Mouse (Mus musculus) bone marrow, adult 2 months (tissue): Measurements from ENCODE around the gene Pcsk6.
A peak's percentile ranks its signal among the peaks of the same experiment; 100 is the strongest.
"Not testable (repeated sequence)": the region's sequence is repeated elsewhere in the genome, so short reads cannot be mapped to it uniquely, and the experiment has no call there.

Source experiments
- CTCF ChIP-seq: fragments of 200-500 bp; IDR thresholded peaks from 2 replicates; pipeline ENCODE4 v1.5.1; 2011; ENCODE audit warnings: low read length, control low read depth; ENCODE audit not compliant: control insufficient read depth, insufficient read depth
- POLR2A ChIP-seq: fragments of 200-500 bp; IDR thresholded peaks from 2 replicates; pipeline ENCODE4 v1.6.1; 2011; ENCODE audit warnings: low read depth, mild to moderate bottlenecking, control low read depth, low read length, borderline replicate concordance; ENCODE audit not compliant: control insufficient read depth

DNA sequence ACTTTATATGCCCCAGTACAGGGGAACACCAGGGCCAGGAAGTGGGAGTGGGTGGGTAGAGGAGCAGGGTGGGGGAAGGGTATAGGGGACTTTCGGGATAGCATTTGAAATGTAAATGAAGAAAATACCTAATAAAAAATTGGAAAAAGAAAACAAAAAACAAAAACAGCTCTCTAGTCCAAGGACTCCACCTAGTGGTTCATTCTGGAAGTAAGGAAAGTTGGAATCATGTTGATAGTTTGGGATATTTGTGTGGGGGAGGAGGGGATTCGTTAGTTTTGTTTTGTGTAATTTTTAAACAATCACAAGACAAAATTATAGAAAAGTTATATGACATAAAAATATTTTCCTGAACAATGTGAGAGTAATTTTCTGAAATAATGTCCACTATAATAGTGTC is 193.8 kb downstream of the Pcsk6 start:
- 0 out of 2 replicates have a peak, but pooled peaks have one; percentile 3 for TF ChIP-seq CTCF
- not testable (repeated sequence) for TF ChIP-seq POLR2A
